Mouse (Mus musculus) ES-E14 (cell line): Measurements from ENCODE around the gene Ptprt.

Experiments used
- CHD2 ChIP-seq: IDR thresholded peaks from 2 replicates; pipeline ENCODE4 v1.6.1; 2014; ENCODE audit warnings: mild to moderate bottlenecking, low read depth, low read length, inconsistent platforms
- ZNF384 ChIP-seq: IDR thresholded peaks from 2 replicates; pipeline ENCODE4 v1.6.1; 2012; ENCODE audit warnings: low read depth, low read length, inconsistent platforms

GRCm38 (mm10) chr2:161549577-161549976, 1111.4 kb downstream of the Ptprt start:
- no peak for TF ChIP-seq ZNF384
- TF ChIP-seq CHD2: no peak
